Mouse (Mus musculus): ENCODE results near the gene Cacng2. TPM values are rescaled to one million over a fixed set of nuclear protein-coding genes. Genes with fewer than 3 reads are reported as not detected.

Cacng2 gene
- total and polyA plus RNA-seq, 3 experiments: not detected

GRCm38 (mm10) chr15:78081384-78081783 is 38.4 kb downstream of the Cacng2 start:
- no peak overlapping the region for H3K27ac ChIP-seq
- H3K4me1 ChIP-seq (ENCODE audit: control insufficient read depth, insufficient read depth, low read length): no peaks in the 10 kb centered on the region
- H3K27me3 ChIP-seq (ENCODE audit: control insufficient read depth, insufficient read depth, low read length): no peaks in the 10 kb centered on the region
- no peaks in the 10 kb centered on the region for H3K79me2 ChIP-seq (replicated peaks; ENCODE audit: control insufficient read depth, insufficient read depth, low read length)
- TF ChIP-seq EP300 (IDR thresholded peaks at IDR 0.05; ENCODE audit: insufficient read depth, low read depth, low read length) (no peak), CTCF (IDR thresholded peaks at IDR 0.05) (no peak), POLR2A (IDR thresholded peaks at IDR 0.05; ENCODE audit: insufficient read depth, low read depth, low read length) (no peak)
- no peaks in the 10 kb centered on the region for H3K36me3 ChIP-seq (ENCODE audit: control insufficient read depth, insufficient read depth, low read length)
- no peak for DNase-seq
- WGBS: 84% methylated on average over 7 of the region's 7 CpGs
- no peak overlapping the region for H3K9ac ChIP-seq (ENCODE audit: low read depth, low read length)
- H3K4me3 ChIP-seq: no peak overlapping the region
- intact Hi-C loops (cut with DNase I): no loop called here

GRCm38 (mm10) chr15:78080326-78080725 is 39.5 kb downstream of the Cacng2 start:
- no peaks in the 10 kb centered on the region for H3K4me1 ChIP-seq (ENCODE audit: control insufficient read depth, insufficient read depth, low read length)
- no peaks in the 10 kb centered on the region for H3K36me3 ChIP-seq (ENCODE audit: control insufficient read depth, insufficient read depth, low read length)
- TF ChIP-seq EP300 (IDR thresholded peaks at IDR 0.05; ENCODE audit: insufficient read depth, low read depth, low read length) (no peak), POLR2A (IDR thresholded peaks at IDR 0.05; ENCODE audit: insufficient read depth, low read depth, low read length) (no peak), CTCF (IDR thresholded peaks at IDR 0.05) (no peak)
- no peak overlapping the region for H3K9ac ChIP-seq (ENCODE audit: low read depth, low read length)
- no peak overlapping the region for H3K27ac ChIP-seq
- no peaks in the 10 kb centered on the region for H3K27me3 ChIP-seq (ENCODE audit: control insufficient read depth, insufficient read depth, low read length)
- H3K4me3 ChIP-seq: no peak overlapping the region
- 67% methylated on average over 4 of the region's 4 CpGs for WGBS
- no peaks in the 10 kb centered on the region for H3K79me2 ChIP-seq (replicated peaks; ENCODE audit: control insufficient read depth, insufficient read depth, low read length)
- DNase-seq: no peak
- intact Hi-C loops (cut with DNase I): no loop called here

DNA sequence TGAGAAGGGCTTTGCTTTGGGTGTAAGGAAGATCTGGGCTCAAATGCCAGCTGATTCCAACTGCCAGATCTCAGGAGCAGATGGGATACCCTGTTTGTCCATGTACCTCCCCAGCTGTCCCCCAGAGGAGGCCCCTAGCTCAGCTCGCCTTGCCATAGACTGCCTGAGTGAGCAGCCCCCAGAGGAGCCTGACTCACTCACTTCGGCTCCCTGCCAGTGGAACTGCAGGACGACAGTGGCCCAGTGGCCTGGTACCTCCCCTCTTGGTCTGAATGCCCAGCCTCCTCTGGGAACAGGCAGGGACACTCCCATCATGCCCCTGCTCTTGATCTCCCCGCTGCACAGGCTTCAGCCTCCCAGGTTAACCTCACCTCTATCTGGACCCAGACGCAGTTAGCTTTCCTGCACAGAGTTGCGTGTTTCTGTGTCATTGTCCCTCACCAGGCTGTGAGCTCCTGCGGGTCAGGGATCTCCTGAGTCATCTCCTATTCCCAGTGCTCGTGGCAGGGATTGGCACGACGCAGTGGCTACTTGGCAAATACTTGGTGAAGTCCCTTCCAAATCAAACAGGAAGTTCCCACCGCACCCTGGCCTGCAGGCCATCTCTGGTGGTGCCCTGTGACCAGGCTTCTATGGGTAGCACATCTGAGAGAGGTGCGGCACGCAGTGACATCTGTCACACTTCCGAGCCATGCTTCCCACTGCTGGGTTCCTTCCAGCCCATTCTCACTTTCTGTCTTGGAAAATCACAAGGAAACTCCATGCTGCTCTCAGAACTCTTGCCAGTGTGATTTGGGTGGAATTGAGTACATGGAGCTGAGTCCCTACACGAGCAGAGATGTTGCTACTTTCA is 40.8 kb downstream of the Cacng2 start:
- Histone ChIP-seq H3K4me1 (ENCODE audit: control insufficient read depth, insufficient read depth, low read length) (no peaks in the 10 kb centered on the region), H3K9ac (ENCODE audit: low read depth, low read length) (no peak overlapping the region), H3K79me2 (replicated peaks; ENCODE audit: control insufficient read depth, insufficient read depth, low read length) (no peaks in the 10 kb centered on the region), H3K4me3 (no peak overlapping the region), H3K27me3 (ENCODE audit: control insufficient read depth, insufficient read depth, low read length) (no peaks in the 10 kb centered on the region), H3K27ac (no peak overlapping the region), H3K36me3 (ENCODE audit: control insufficient read depth, insufficient read depth, low read length) (no peaks in the 10 kb centered on the region)
- DNase-seq: no peak
- TF ChIP-seq POLR2A (IDR thresholded peaks at IDR 0.05; ENCODE audit: insufficient read depth, low read depth, low read length) (no peak), EP300 (IDR thresholded peaks at IDR 0.05; ENCODE audit: insufficient read depth, low read depth, low read length) (no peak), CTCF (IDR thresholded peaks at IDR 0.05) (no peak)
- intact Hi-C loops (cut with DNase I): no loop called here
- 53% methylated on average over 15 of the region's 15 CpGs for WGBS

DNA sequence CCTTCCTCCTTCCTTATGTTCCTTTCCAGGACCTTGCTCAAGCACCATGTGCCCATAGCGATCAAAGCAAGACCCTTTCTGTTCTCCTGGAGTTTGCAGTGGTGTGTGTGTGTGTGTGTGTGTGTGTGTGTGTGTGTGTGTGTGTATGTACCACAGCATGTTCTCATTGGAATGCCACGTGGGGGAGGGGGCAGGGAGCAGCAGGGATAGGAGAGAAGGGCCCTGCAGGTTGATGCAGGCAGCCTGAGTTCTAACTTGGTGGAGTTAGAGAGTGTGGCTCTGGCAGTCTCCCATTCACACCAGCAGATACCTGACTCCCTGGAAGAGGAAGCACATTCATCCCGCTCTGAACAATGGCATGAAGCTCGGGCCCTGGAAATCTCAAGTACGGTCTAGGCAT is 41.6 kb downstream of the Cacng2 start:
- 56% methylated on average over 5 of the region's 5 CpGs for WGBS
- Histone ChIP-seq H3K4me1 (ENCODE audit: control insufficient read depth, insufficient read depth, low read length) (no peaks in the 10 kb centered on the region), H3K4me3 (no peak overlapping the region), H3K27ac (no peak overlapping the region), H3K79me2 (replicated peaks; ENCODE audit: control insufficient read depth, insufficient read depth, low read length) (no peaks in the 10 kb centered on the region), H3K27me3 (ENCODE audit: control insufficient read depth, insufficient read depth, low read length) (no peaks in the 10 kb centered on the region), H3K36me3 (ENCODE audit: control insufficient read depth, insufficient read depth, low read length) (no peaks in the 10 kb centered on the region), H3K9ac (ENCODE audit: low read depth, low read length) (no peak overlapping the region)
- DNase-seq: no peak
- intact Hi-C loops (cut with DNase I): no loop called here
- TF ChIP-seq EP300 (IDR thresholded peaks at IDR 0.05; ENCODE audit: insufficient read depth, low read depth, low read length) (no peak), CTCF (IDR thresholded peaks at IDR 0.05) (no peak), POLR2A (IDR thresholded peaks at IDR 0.05; ENCODE audit: insufficient read depth, low read depth, low read length) (no peak)

GRCm38 (mm10) chr15:78075921-78076320 is 43.9 kb downstream of the Cacng2 start:
- Histone ChIP-seq H3K79me2 (replicated peaks; ENCODE audit: control insufficient read depth, insufficient read depth, low read length) (no peaks in the 10 kb centered on the region), H3K9ac (ENCODE audit: low read depth, low read length) (no peak overlapping the region), H3K36me3 (ENCODE audit: control insufficient read depth, insufficient read depth, low read length) (no peaks in the 10 kb centered on the region), H3K4me3 (no peak overlapping the region), H3K4me1 (ENCODE audit: control insufficient read depth, insufficient read depth, low read length) (no peaks in the 10 kb centered on the region), H3K27ac (no peak overlapping the region), H3K27me3 (ENCODE audit: control insufficient read depth, insufficient read depth, low read length) (no peaks in the 10 kb centered on the region)
- no peak for DNase-seq
- WGBS: 25% methylated on average over 3 of the region's 3 CpGs
- intact Hi-C loops (cut with DNase I): no loop called here
- no peak for TF ChIP-seq EP300 (IDR thresholded peaks at IDR 0.05; ENCODE audit: insufficient read depth, low read depth, low read length)
- TF ChIP-seq CTCF (IDR thresholded peaks at IDR 0.05): no peak
- no peak for TF ChIP-seq POLR2A (IDR thresholded peaks at IDR 0.05; ENCODE audit: insufficient read depth, low read depth, low read length)

DNA sequence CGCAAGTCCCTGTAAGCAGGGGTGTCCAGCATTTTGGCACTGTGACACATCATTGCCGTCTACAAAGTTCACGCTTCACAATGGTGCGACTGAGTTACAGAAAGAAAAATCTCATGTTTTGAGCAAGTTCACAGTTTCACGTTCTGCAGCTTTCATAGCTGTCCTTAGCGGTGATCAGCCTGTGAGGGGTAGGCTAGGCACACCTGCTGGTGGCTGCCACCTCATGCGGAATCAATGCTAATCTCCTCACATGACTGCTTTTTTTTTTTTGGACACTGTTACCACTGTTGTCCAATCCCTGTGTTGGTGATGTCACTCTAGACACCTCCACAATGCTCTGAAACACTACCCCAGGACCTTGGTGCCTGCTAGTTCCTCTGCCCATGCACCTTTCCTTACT is 46.7 kb downstream of the Cacng2 start:
- intact Hi-C loops (cut with DNase I): no loop called here
- Histone ChIP-seq H3K27ac (no peak overlapping the region), H3K9ac (ENCODE audit: low read depth, low read length) (no peak overlapping the region), H3K4me3 (no peak overlapping the region), H3K79me2 (replicated peaks; ENCODE audit: control insufficient read depth, insufficient read depth, low read length) (no peaks in the 10 kb centered on the region), H3K4me1 (ENCODE audit: control insufficient read depth, insufficient read depth, low read length) (no peaks in the 10 kb centered on the region), H3K36me3 (ENCODE audit: control insufficient read depth, insufficient read depth, low read length) (no peaks in the 10 kb centered on the region), H3K27me3 (ENCODE audit: control insufficient read depth, insufficient read depth, low read length) (no peaks in the 10 kb centered on the region)
- DNase-seq: no peak
- WGBS: 86% methylated on average over 7 of the region's 7 CpGs
- TF ChIP-seq EP300 (IDR thresholded peaks at IDR 0.05; ENCODE audit: insufficient read depth, low read depth, low read length) (no peak), POLR2A (IDR thresholded peaks at IDR 0.05; ENCODE audit: insufficient read depth, low read depth, low read length) (no peak), CTCF (IDR thresholded peaks at IDR 0.05) (no peak)

Measured in heart, adult 2 months (tissue).